Mouse (Mus musculus): ENCODE results near the gene Lmo7. TPM values are rescaled to one million over a fixed set of nuclear protein-coding genes. Genes with fewer than 3 reads are reported as not detected.

Gene Lmo7
- polyA plus RNA-seq, 1 experiment from 2014 or later, result 1.6 TPM

DNA sequence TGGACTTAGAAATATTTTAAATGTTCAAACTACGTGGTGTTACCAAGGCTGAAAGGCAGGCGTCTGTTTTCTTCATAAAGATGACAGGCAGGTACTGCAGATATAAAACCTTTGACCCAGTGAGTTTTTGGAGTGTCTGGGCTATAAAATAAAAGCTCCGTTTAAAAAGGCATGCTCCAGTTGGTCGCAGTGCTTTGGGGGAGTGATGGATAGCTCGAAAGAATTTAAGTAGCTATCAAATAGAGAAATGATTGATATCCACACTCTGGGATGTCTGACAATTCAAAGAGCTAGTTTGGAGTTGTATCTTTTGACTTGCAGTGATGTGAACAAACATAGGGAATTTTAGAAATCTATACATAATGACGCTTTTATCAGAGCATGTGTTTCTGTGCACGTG lies 171.7 kb downstream of the Lmo7 start:
- no peak for ATAC-seq (ENCODE audit: low FRiP score)

DNA sequence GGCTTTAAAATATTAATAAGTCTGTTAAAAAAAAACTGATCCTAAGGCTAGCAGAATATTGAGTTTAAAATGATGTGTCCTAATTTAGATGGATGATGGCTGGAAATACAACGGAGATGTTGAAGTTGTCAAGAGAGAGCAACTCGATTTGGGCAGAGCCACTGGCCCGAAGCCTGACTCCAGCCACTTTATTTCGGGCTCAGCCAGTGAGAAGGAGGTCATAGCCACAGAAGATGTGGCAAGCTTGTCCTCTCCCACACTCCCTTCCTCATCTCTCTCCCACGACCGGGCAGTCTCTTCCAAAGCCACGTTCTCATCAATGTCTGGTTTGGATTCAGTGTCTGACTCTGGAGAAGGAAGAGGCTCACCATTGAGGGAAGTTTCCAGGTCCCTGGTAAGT lies 172.2 kb downstream of the Lmo7 start:
- WGBS, result 80% methylated on average over 7 of the region's 7 CpGs
- Histone ChIP-seq H3K9ac (no peak overlapping the region), H3K4me1 (replicated peaks; ENCODE audit: control insufficient read depth, insufficient read depth, low read length) (no peaks in the 10 kb centered on the region), H3K36me3 (replicated peaks; ENCODE audit: control insufficient read depth, insufficient read depth) (no peaks in the 10 kb centered on the region), H3K27me3 (ENCODE audit: control insufficient read depth, insufficient read depth, low read length) (no peaks in the 10 kb centered on the region), H3K27ac (no peak overlapping the region), H3K4me2 (replicated peaks) (no peak overlapping the region), H3K4me3 (replicated peaks; ENCODE audit: low read length) (no peak overlapping the region), H3K9me3 (ENCODE audit: control insufficient read depth, low read length) (no peaks in the 10 kb centered on the region)
- ATAC-seq (ENCODE audit: low FRiP score) (no peak), DNase-seq (ENCODE audit: low spot score) (no peak)

More for the DNA sequence above, 171.7 kb downstream of the Lmo7 start:
- Histone ChIP-seq H3K4me3 (replicated peaks; ENCODE audit: low read length) (no peak overlapping the region), H3K4me1 (replicated peaks; ENCODE audit: control insufficient read depth, insufficient read depth, low read length) (no peaks in the 10 kb centered on the region), H3K9me3 (ENCODE audit: control insufficient read depth, low read length) (no peaks in the 10 kb centered on the region), H3K27ac (no peak overlapping the region), H3K9ac (no peak overlapping the region), H3K36me3 (replicated peaks; ENCODE audit: control insufficient read depth, insufficient read depth) (no peaks in the 10 kb centered on the region), H3K27me3 (ENCODE audit: control insufficient read depth, insufficient read depth, low read length) (no peaks in the 10 kb centered on the region), H3K4me2 (replicated peaks) (no peak overlapping the region)
- 77% methylated on average over 7 of the region's 7 CpGs for WGBS
- no peak for DNase-seq (ENCODE audit: low spot score)

DNA sequence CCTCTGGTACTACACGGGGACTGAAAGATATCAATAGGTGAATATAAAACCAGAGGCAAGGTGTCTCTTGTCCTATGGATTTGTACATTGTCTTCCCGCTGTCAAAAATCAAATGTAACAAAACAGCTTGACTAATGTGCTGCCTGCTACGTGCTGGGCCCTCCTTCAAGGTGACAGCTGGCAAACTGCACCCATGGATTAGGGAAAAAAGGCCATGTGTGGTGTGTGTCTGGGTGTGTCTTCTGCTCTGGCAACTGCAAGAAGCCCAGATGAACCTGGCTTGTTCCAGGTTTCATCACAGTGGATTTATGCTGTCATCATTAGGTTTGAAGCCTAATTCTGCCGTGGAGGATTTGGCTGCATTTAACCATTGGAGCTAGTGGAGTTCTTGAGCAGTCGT lies 174.0 kb downstream of the Lmo7 start:
- H3K9me3 ChIP-seq (ENCODE audit: control insufficient read depth, low read length), result no peaks in the 10 kb centered on the region
- no peaks in the 10 kb centered on the region for H3K4me1 ChIP-seq (replicated peaks; ENCODE audit: control insufficient read depth, insufficient read depth, low read length)
- H3K36me3 ChIP-seq (replicated peaks; ENCODE audit: control insufficient read depth, insufficient read depth), result no peaks in the 10 kb centered on the region
- H3K4me3 ChIP-seq (replicated peaks; ENCODE audit: low read length), result no peak overlapping the region
- ATAC-seq (ENCODE audit: low FRiP score) (no peak), DNase-seq (ENCODE audit: low spot score) (no peak)
- 82% methylated on average over 5 of the region's 5 CpGs for WGBS
- no peak overlapping the region for H3K9ac ChIP-seq
- no peak overlapping the region for H3K27ac ChIP-seq
- H3K4me2 ChIP-seq (replicated peaks), result no peak overlapping the region
- no peaks in the 10 kb centered on the region for H3K27me3 ChIP-seq (ENCODE audit: control insufficient read depth, insufficient read depth, low read length)

DNA sequence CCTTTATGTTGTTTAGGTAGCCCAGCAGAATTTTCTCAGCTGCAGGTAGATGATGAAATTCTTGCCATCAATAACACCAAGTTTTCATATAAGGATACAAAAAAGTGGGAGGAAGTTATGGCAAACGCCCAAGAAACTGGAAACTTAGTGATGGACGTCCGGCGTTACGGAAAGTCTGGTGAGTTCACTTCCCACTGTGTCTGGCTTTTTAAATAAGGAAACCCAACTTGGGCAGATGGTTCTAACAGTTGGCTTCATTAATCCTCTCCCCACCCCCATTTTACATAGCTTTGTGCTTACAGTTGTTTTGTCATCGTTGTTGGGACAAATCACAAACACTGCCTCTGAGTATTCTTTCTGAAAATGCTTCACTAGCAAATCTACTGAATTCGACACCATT lies 182.2 kb downstream of the Lmo7 start:
- ATAC-seq (ENCODE audit: low FRiP score), result no peak
- WGBS, result 84% methylated on average over 7 of the region's 7 CpGs
- Histone ChIP-seq H3K4me1 (replicated peaks; ENCODE audit: control insufficient read depth, insufficient read depth, low read length) (no peaks in the 10 kb centered on the region), H3K27me3 (ENCODE audit: control insufficient read depth, insufficient read depth, low read length) (no peaks in the 10 kb centered on the region), H3K4me3 (replicated peaks; ENCODE audit: low read length) (no peak overlapping the region), H3K9me3 (ENCODE audit: control insufficient read depth, low read length) (no peaks in the 10 kb centered on the region), H3K4me2 (replicated peaks) (no peak overlapping the region), H3K27ac (no peak overlapping the region), H3K9ac (no peak overlapping the region), H3K36me3 (replicated peaks; ENCODE audit: control insufficient read depth, insufficient read depth) (no peaks in the 10 kb centered on the region)
- DNase-seq (ENCODE audit: low spot score), result no peak

DNA sequence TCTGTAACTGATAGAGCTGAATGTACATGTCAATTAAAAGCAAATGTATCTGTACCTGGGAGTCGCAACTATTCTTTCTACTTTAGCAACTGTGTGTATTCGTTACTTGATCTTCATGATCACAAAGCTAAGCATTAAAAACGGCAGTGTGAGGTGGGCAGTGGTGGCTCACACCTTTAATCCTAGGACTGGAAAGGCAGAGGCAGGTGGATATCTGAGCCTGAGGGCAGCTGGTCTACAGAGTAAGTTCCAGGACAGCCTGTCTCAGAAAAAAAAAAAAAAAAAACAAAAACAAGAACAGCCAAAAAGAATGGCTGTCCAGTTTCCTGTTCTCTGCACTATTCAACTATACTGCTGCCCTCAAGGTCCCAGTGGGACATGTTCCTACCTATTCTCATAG lies 182.6 kb downstream of the Lmo7 start:
- no peak overlapping the region for H3K27ac ChIP-seq
- H3K36me3 ChIP-seq (replicated peaks; ENCODE audit: control insufficient read depth, insufficient read depth), result no peaks in the 10 kb centered on the region
- ATAC-seq (ENCODE audit: low FRiP score) (no peak), DNase-seq (ENCODE audit: low spot score) (no peak)
- no peak overlapping the region for H3K4me2 ChIP-seq (replicated peaks)
- no peaks in the 10 kb centered on the region for H3K27me3 ChIP-seq (ENCODE audit: control insufficient read depth, insufficient read depth, low read length)
- no peaks in the 10 kb centered on the region for H3K9me3 ChIP-seq (ENCODE audit: control insufficient read depth, low read length)
- 95% methylated on average over 3 of the region's 3 CpGs for WGBS
- H3K4me1 ChIP-seq (replicated peaks; ENCODE audit: control insufficient read depth, insufficient read depth, low read length), result no peaks in the 10 kb centered on the region
- H3K9ac ChIP-seq, result no peak overlapping the region
- H3K4me3 ChIP-seq (replicated peaks; ENCODE audit: low read length), result no peak overlapping the region

DNA sequence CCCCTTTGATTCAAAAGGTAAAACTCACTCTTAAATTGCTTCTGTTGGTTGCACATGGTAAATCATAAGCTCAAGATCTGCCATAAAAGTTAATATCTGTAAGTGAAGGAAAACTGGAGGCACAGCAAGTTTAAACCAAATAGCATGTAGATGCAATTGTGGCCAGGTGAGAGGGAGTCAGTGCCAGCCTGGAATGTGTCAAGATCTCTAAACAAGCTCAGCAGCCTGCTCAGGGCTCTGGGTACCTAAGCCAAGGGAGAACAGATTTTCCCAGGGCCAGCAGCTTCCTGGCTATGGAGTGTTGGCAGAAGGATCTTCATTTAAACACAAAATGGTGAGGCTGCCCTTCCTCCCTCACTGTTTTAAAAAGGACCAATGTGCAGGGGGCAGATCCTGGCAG lies 184.6 kb downstream of the Lmo7 start:
- H3K9ac ChIP-seq, result no peak overlapping the region
- ATAC-seq (ENCODE audit: low FRiP score), result no peak
- no peak for DNase-seq (ENCODE audit: low spot score)
- H3K27me3 ChIP-seq (ENCODE audit: control insufficient read depth, insufficient read depth, low read length), result no peaks in the 10 kb centered on the region
- no peaks in the 10 kb centered on the region for H3K4me1 ChIP-seq (replicated peaks; ENCODE audit: control insufficient read depth, insufficient read depth, low read length)
- no peak overlapping the region for H3K27ac ChIP-seq
- H3K36me3 ChIP-seq (replicated peaks; ENCODE audit: control insufficient read depth, insufficient read depth), result no peaks in the 10 kb centered on the region
- H3K9me3 ChIP-seq (ENCODE audit: control insufficient read depth, low read length), result no peaks in the 10 kb centered on the region
- H3K4me2 ChIP-seq (replicated peaks), result no peak overlapping the region
- H3K4me3 ChIP-seq (replicated peaks; ENCODE audit: low read length), result no peak overlapping the region

DNA sequence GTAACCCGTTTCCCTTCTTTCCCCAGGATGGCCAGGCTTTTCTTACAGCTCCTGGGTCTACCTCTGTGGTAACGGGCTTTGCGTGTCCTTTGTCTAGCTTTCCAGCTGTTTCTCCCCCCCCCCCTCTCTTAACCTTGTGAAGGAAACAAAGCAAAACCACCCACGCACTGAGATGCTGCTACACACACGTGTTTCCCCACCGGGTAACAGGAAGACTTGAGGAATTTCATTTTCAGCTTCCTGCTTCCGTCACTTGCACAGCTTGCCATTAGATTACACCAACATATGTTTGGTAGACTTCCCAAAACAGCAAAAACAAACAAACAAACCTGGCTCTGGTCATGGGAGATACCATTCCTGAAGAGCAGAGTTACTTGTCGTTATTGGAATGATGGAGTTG lies 186.1 kb downstream of the Lmo7 start:
- ATAC-seq (ENCODE audit: low FRiP score), result no peak
- no peak for DNase-seq (ENCODE audit: low spot score)
- H3K4me2 ChIP-seq (replicated peaks), result no peak overlapping the region
- H3K27me3 ChIP-seq (ENCODE audit: control insufficient read depth, insufficient read depth, low read length), result no peaks in the 10 kb centered on the region
- H3K9ac ChIP-seq, result no peak overlapping the region
- H3K27ac ChIP-seq, result no peak overlapping the region
- H3K4me3 ChIP-seq (replicated peaks; ENCODE audit: low read length), result no peak overlapping the region
- no peaks in the 10 kb centered on the region for H3K9me3 ChIP-seq (ENCODE audit: control insufficient read depth, low read length)
- H3K4me1 ChIP-seq (replicated peaks; ENCODE audit: control insufficient read depth, insufficient read depth, low read length), result no peaks in the 10 kb centered on the region
- H3K36me3 ChIP-seq (replicated peaks; ENCODE audit: control insufficient read depth, insufficient read depth), result no peaks in the 10 kb centered on the region
- WGBS, result 76% methylated on average over 8 of the region's 8 CpGs

DNA sequence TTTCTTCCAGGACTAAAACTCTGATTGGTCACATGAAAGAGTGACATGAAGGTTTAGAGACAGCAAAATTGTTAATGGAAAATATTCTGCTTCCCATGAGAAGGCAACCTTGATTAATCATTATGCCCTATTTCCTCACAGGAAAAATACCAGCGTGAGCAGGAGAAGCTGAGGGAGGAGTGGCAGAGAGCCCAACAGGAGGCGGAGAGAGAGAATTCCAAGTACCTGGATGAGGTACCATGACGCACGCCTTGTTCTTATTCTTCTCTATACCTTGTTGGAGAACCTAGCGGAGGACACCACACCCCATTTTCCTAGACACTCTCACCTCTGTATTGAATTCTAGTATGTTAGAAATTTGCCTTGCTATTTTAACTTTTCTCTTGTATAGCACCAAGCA lies 188.7 kb downstream of the Lmo7 start:
- ATAC-seq (ENCODE audit: low FRiP score), result no peak
- Histone ChIP-seq H3K27me3 (ENCODE audit: control insufficient read depth, insufficient read depth, low read length) (no peaks in the 10 kb centered on the region), H3K9ac (no peak overlapping the region), H3K9me3 (ENCODE audit: control insufficient read depth, low read length) (no peaks in the 10 kb centered on the region), H3K4me1 (replicated peaks; ENCODE audit: control insufficient read depth, insufficient read depth, low read length) (no peaks in the 10 kb centered on the region), H3K4me3 (replicated peaks; ENCODE audit: low read length) (no peak overlapping the region), H3K36me3 (replicated peaks; ENCODE audit: control insufficient read depth, insufficient read depth) (no peaks in the 10 kb centered on the region), H3K27ac (no peak overlapping the region), H3K4me2 (replicated peaks) (no peak overlapping the region)
- WGBS, result 93% methylated on average over 5 of the region's 5 CpGs
- DNase-seq (ENCODE audit: low spot score), result no peak

DNA sequence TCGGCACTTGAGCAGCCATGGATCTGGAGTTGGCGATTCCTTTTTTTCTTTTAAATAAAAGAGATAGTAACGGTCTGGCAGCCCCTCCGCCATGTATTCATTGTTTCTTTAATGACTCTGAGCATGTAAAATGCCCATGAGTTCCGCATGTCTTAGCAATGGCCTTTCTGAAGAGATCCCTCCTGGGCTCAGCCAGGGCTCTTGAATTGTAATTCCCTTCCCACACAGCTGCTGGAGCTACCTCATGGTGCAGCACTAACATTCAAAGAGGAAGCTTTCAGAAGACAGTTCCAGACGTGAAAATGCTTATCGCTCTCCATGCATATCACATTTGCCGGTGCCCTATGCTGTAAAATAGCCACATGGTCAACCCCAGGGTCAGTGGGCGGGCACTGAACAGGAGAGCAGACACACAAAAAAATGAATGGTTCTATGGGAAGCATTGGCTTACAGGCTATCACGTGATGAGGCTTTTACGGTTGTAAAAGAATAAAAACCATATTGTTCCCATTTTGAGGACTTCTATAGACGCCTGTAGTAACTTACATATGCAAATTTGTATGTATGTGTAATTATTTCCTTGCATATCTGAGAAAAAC lies 198.0 kb downstream of the Lmo7 start:
- Histone ChIP-seq H3K36me3 (replicated peaks; ENCODE audit: control insufficient read depth, insufficient read depth) (no peaks in the 10 kb centered on the region), H3K4me3 (replicated peaks; ENCODE audit: low read length) (no peak overlapping the region), H3K4me2 (replicated peaks) (0 out of 2 replicates have a peak overlapping the region, but pooled peaks have one; percentile 15), H3K9ac (no peak overlapping the region), H3K27ac (no peak overlapping the region), H3K4me1 (replicated peaks; ENCODE audit: control insufficient read depth, insufficient read depth, low read length) (no peaks in the 10 kb centered on the region), H3K27me3 (ENCODE audit: control insufficient read depth, insufficient read depth, low read length) (no peaks in the 10 kb centered on the region), H3K9me3 (ENCODE audit: control insufficient read depth, low read length) (no peaks in the 10 kb centered on the region)
- no peak for DNase-seq (ENCODE audit: low spot score)
- WGBS, result 43% methylated on average over 12 of the region's 12 CpGs
- no peak for ATAC-seq (ENCODE audit: low FRiP score)
